Mouse (Mus musculus) retina, embryonic 14.5 days (tissue): ENCODE data around the gene Catsperg1.
"Not testable (repeated sequence)": the region's sequence is repeated elsewhere in the genome, so short reads cannot be mapped to it uniquely, and the experiment has no call there.

ENCODE experiments used
- DNase-seq: peaks from one replicate; pipeline ENCODE4 v3.0.0-alpha.2; 2015; ENCODE audit warnings: low spot score

Catsperg1 gene

GRCm38 (mm10) chr7:29230560-29230959 is 16.7 kb upstream of the Catsperg1 start:
- no peak for DNase-seq

- DNase-seq = no peak
Observed at GRCm38 (mm10) chr7:29228202-29228601, 14.4 kb upstream of the Catsperg1 start.

GRCm38 (mm10) chr7:29225520-29225919 is 11.7 kb upstream of the Catsperg1 start:
- no peak for DNase-seq

DNA sequence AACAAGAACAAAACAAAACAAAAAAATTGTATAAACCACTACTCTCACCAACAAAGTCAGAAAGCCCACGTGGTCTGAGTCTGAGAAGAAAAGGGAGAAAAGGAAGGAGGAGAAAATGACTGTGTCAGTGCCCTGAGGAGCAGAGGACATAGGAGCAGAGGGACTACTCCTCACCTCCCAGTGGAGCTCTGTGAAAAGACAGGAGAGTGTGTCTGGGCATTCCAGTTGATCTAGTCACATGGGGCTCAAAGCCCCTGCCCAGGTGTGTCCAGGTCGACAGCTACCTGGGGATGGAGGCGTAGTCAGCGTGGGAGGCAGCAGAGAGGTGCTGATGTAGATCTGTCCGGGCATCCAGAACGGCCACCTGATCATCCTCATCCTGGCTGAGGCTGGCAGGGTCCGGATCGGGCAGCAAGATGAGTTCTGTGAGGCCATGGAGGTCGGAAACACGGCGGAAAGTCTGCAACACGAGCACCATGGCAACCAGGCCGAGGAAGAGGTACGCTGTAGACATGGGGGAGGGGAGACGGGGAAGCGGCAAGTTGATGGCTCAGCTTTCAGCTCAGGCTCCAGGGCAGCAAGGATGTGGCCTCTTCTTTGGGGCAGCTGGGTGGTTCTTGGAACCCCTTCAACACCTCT is 11.0 kb upstream of the Catsperg1 start:
- peak; percentile 44 for DNase-seq

DNA sequence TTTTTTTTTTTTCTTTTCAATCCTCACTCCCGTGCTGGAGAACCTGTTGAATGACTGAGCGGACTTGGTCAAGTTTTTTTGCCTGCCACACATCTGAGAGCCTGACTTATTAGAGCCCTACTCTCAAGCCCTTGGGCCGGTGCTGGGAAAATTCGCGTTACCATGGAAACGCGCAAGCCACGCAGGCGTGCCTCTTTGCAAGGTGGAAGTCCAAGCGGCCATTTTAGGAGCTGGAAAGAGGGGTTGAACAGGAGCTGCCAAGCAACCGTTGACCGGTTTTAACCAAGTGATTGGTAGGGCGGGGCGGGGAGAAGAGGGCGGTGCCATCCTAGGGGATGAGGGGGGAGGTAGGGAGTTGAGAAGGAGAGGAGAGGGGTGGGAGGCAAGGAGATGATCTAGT is 1.0 kb upstream of the Catsperg1 start:
- DNase-seq = no peak

DNA sequence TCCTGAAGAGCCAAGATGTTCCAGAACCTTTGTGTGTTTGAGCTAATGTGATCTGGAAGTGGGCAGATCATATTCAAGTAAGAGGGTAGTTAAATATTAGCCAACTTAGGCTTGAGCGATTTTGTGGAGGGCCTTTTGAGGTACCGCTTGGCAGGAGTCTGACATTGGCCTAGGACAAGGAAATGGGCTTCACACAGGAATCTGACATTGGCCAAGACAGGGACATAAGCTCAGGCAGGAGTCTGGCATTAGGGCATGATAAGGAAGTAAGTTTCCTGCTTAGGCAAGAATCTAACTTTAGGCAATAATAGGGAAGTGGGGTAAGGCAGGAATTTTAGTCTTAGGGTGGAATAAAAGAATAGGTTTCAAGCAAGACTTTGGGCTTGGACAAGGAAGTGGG is 401 bp upstream of the Catsperg1 start:
- no peak for DNase-seq

DNA sequence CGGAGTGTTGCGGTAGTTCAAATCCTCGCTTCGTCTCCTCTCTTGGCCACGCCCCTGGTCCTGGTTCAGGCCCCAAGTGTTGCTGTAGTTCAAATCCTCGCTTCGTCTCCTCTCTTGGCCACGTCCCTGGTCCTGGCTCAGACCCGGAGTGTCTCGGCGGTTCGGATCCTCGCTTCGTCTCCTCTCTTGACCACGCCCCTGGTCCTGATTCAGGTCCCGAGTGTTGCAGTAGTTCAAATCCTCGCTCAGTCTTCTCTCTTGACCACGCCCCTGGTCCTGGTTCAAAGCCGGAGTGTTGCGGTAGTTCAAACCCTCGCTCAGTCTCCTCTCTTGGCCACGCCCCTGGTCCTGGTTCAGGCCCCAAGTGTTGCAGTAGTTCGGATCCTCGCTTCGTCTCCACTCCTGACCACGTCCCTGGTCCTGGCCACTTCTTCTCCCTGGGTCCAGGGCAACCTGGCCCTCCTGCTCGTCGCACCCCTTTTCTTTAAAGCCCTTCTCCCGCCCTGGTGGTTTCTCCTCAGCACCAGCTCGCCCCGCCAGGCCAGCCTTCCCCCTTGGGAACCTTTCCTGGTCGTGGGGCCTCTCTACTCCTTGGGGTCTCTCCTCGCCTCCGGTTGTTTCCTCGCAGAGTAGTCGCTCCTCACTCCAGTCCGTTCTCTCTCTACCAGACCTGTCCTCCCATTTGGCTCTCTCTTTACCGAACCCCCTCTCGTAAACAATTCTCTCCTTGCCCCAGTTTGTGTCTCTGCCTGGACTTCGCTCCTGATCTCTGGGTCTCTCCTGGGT is 867 bp downstream of the Catsperg1 start:
- DNase-seq = not testable (repeated sequence)

DNA sequence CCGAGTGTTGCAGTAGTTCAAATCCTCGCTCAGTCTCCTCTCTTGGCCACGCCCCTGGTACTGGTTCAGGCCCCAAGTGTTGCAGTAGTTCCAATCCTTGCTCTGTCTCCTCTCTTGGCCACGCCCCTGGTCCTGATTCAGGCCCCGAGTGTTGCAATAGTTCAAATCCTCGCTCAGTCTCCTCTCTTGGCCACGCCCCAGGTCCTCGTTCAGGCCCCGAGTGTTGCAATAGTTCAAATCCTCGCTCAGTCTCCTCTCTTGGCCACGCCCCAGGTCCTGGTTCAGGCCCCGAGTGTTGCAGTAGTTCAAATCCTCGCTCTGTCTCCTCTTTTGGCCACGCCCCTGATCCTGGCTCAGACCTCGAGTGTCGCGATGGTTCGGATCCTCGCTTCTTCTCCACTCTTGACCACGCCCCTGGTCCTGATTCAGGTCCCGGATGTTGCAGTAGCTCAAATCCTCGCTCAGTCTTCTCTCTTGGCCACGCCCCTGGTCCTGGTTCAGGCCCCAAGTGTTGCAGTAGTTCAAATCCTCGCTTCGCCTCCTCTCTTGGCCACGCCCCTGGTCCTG is 1.6 kb downstream of the Catsperg1 start:
- no peak for DNase-seq

GRCm38 (mm10) chr7:29211415-29212198 is 2.2 kb downstream of the Catsperg1 start:
- DNase-seq = peak; percentile 83

DNA sequence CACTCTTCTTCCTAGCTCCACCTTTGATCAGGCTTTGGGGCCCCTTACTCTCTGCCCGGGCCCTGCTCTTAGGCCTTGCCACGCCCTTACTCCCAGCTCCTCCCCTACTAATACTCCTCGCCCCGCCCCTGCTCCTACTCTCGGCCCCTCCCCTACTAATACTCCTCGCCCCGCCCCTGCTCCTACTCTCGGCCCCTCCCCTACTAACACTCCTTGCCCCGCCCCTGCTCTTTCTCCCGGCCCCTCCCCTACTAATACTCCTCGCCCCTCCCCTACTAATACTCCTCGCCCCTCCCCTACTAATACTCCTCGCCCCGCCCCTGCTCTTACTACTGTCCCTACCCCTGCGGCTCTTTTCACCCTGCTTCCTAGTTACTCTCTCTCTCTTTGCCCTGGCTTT is 2.8 kb downstream of the Catsperg1 start:
- peak; percentile 23 for DNase-seq

DNA sequence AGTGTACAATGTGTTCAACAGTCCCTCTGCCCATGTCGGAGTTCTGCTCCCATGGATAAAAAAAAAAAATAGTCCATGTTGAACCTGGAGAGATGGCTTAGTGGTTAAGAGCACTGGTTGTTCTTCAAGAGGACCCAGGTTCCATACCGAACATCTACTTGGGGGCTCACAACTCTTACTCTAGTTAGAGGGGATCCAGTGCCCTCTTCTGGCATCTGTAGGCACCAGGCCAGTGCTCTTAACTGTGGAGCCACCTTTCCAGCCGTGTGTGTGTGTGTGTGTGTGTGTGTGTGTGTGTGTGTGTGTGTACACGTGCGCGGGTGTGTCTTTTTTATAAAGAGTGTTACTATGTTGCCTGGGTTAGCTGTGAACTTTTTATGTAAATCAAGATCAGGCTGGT is 11.3 kb downstream of the Catsperg1 start:
- no peak for DNase-seq

DNA sequence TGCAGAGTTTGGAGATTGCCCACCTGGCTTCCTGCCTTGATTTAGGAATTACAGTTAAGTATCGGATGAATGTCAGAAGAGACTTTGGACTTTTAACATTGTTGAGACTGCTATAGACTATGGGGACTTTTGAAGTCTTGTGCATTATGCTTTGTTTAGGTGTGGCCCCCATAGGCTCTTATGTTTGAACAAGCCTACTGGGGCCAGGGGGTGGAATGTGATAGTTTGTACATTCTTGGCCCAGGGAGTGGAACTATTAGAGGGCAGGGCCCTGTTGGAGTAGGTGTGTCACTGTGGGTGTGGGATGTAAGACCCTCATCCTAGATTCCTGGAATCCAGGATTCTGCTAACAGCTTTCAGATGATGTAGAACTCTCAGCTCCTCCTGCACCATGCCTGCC is 19.6 kb downstream of the Catsperg1 start:
- DNase-seq = not testable (repeated sequence)

DNA sequence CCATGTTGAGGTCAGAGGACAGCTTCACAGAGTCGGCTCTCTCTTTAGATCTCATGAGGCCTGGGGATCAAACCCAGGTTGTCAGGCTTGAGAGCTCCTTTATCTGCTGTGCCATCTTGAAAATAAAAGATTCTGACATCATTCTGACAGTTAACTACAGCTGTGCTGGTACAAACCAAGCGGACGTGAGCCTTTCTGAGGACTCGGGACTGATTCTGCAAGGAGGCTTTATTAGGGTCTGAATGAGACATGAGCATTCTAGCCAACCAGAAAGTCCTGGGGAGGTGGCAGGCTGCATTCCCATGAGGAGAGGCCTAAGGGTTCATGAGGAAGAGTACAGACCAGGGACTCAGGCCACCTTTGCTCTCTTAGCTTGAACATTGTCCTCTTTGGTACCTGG is 32.5 kb downstream of the Catsperg1 start:
- DNase-seq = not testable (repeated sequence)

GRCm38 (mm10) chr7:29180854-29181236 is 33.0 kb downstream of the Catsperg1 start:
- DNase-seq = no peak

DNA sequence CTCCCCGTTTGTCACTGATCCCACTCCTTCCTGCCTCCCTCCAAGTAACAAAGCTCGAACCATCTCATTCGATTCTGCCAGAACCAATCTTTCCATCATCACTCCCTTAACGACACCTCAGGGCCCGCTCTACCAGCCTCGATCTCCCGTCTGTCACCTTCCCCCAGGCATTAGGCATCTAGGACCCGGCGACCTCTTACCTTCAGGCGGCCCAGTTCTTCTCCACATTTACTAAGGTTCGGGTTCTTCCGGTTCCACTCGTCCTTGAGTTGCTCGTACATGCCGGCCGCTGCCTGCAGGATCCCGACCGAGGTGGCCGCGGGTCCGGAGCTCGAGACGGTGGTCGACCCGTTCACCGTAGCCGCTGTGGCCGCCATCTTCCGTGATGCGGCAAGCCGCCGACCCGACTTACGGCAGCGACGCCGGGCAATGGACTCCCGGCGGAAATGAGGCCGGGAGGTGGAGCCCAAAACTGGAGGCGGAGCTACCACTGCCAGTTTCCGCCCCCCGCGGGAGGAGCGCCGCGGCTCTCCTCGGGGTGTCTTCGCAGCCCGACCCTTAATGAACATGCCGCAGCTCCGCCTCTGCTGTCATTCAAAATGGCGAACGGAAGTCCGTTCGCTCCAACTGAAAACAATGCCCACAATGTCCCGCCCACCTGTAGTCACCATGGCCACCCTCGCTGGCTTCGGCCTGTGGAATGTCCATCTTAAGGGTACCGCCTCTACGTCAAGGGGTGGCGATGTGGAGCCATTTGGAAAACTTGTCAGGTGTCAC is 33.6 kb downstream of the Catsperg1 start, which contains the start of gene Psmd8:
Gene Psmd8, minus strand, starts transcription at position 625 of the 777 bp plus-strand sequence.
- peak; percentile 98 for DNase-seq

DNA sequence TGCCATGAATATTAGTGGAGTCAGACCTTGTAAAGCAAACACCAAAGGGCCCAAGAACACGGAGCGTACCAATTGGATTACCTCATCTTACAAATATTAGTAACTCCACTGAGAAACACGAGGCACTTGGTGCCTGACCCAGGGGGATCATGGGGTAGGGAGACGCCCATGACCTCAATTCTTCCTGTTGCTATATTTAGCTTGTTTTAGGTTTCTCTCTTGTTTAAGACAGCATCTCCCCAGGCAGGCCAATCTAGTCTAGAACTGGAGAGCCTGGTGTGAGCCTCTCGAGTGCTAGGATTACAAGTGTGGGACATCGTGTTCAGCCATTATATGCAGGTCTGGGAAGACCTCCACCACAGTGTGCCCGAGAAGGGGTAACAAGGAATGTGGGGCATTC is 34.5 kb downstream of the Catsperg1 start:
- no peak for DNase-seq

DNA sequence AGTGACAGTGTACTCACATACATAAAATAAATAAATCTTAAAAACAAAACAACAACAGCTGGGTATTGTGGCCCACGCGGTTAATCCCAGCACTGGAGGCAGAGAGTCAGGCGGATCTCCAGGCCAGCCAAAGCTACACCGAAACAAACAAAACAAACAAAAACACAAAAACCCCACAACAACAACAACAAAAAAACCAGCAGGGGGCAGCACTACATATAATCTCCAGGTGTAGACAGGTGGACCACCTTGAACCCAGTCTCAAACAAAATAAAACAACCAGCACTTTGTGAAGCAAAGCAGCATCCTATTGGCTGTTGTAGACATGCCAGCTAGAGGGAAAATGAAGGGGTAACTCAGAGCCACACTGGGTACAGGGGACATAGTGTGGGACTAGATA is 35.7 kb downstream of the Catsperg1 start:
- DNase-seq = no peak

GRCm38 (mm10) chr7:29172390-29173016 is 41.3 kb downstream of the Catsperg1 start:
- DNase-seq = no peak

GRCm38 (mm10) chr7:29171562-29172097 is 42.2 kb downstream of the Catsperg1 start:
- no peak for DNase-seq

- DNase-seq = no peak
Observed at GRCm38 (mm10) chr7:29170755-29171561, 42.9 kb downstream of the Catsperg1 start.
